Mouse (Mus musculus) kidney, postnatal 25 days (tissue): Measurements from ENCODE around the gene Acp2.
A peak's percentile ranks its signal among the peaks of the same experiment; 100 is the strongest.
"Not testable (repeated sequence)": the region's sequence is repeated elsewhere in the genome, so short reads cannot be mapped to it uniquely, and the experiment has no call there.

Source experiments
- DNase-seq, 2 experiments: peaks; one replicate each; pipeline ENCODE4 v3.0.0; 2021; ENCODE audit warnings: mixed read lengths in 2 of 2

The Acp2 gene

GRCm38 (mm10) chr2:91194624-91195332 lies 7.9 kb upstream of the Acp2 start:
- DNase-seq = peak; percentile 93 to 96

GRCm38 (mm10) chr2:91196577-91197001 lies 6.1 kb upstream of the Acp2 start:
- DNase-seq = peak; percentile 47 to 66

GRCm38 (mm10) chr2:91198888-91199287 lies 3.8 kb upstream of the Acp2 start:
- DNase-seq = no peak

GRCm38 (mm10) chr2:91202972-91203656 lies 429 bp downstream of the Acp2 start:
- no peak for DNase-seq

- no peak for DNase-seq
Observed at GRCm38 (mm10) chr2:91206254-91206775, 3.6 kb downstream of the Acp2 start.

GRCm38 (mm10) chr2:91213311-91213710 lies 10.6 kb downstream of the Acp2 start:
- no peak for DNase-seq

GRCm38 (mm10) chr2:91217032-91217431 lies 14.3 kb downstream of the Acp2 start:
- no peak for DNase-seq

- no peak for DNase-seq
Observed at GRCm38 (mm10) chr2:91220501-91220900, 17.8 kb downstream of the Acp2 start.

GRCm38 (mm10) chr2:91223614-91224013 lies 20.9 kb downstream of the Acp2 start:
- DNase-seq = no peak

- no peak for DNase-seq
Observed at GRCm38 (mm10) chr2:91229735-91230134, 27.1 kb downstream of the Acp2 start.

- peak; percentile 95 to 98 for DNase-seq
Observed at GRCm38 (mm10) chr2:91236601-91237510, 34.2 kb downstream of the Acp2 start, which contains the start of gene Ddb2. Gene Ddb2, minus strand, starts transcription at chr2:91236982.

GRCm38 (mm10) chr2:91237511-91238080 lies 34.9 kb downstream of the Acp2 start:
- not testable (repeated sequence) for DNase-seq

- no peak for DNase-seq
Observed at GRCm38 (mm10) chr2:91242547-91242946, 39.9 kb downstream of the Acp2 start.

- DNase-seq = no peak
Observed at GRCm38 (mm10) chr2:91243416-91243815, 40.7 kb downstream of the Acp2 start.

GRCm38 (mm10) chr2:91244557-91245228 lies 42.0 kb downstream of the Acp2 start:
- DNase-seq = no peak

GRCm38 (mm10) chr2:91248366-91248765 lies 45.7 kb downstream of the Acp2 start:
- DNase-seq = no peak

GRCm38 (mm10) chr2:91252001-91252400 lies 49.3 kb downstream of the Acp2 start:
- no peak for DNase-seq

GRCm38 (mm10) chr2:91252512-91252911 lies 49.8 kb downstream of the Acp2 start:
- no peak for DNase-seq

GRCm38 (mm10) chr2:91254725-91255380 lies 52.2 kb downstream of the Acp2 start:
- DNase-seq = no peak

- peak; percentile 28 to 50 for DNase-seq
Observed at GRCm38 (mm10) chr2:91255661-91256150, 53.0 kb downstream of the Acp2 start, which contains the start of gene Pacsin3. Gene Pacsin3, plus strand, starts transcription at chr2:91255954.
